Mouse (Mus musculus): ENCODE data around the gene Pole4. TPM values are rescaled to one million over a fixed set of nuclear protein-coding genes. Genes with fewer than 3 reads are reported as not detected.

Gene Pole4
- polyA plus RNA-seq, 1 experiment = 44.4 TPM

- Histone ChIP-seq H3K4me1 (ENCODE audit: control insufficient read depth, insufficient read depth, low read length) (no peaks in the 10 kb centered on the region), H3K4me3 (replicated peaks; ENCODE audit: control insufficient read depth, low read depth, low read length) (no peak overlapping the region), H3K27ac (ENCODE audit: control insufficient read depth, insufficient read depth, low read depth, low read length, poor library complexity) (no peak overlapping the region)
- WGBS = 78% methylated on average over 8 of the region's 8 CpGs
- TF ChIP-seq CTCF (IDR thresholded peaks at IDR 0.05; ENCODE audit: control insufficient read depth, insufficient read depth, low read length) (no peak), POLR2A (IDR thresholded peaks at IDR 0.05; ENCODE audit: borderline replicate concordance, control insufficient read depth, low read depth, low read length) (no peak)
Observed at GRCm38 (mm10) chr6:82595461-82596090, 109.6 kb downstream of the Pole4 start.

GRCm38 (mm10) chr6:82589387-82589786, 115.8 kb downstream of the Pole4 start:
- WGBS = 76% methylated on average over 7 of the region's 7 CpGs
- no peak for TF ChIP-seq POLR2A (IDR thresholded peaks at IDR 0.05; ENCODE audit: borderline replicate concordance, control insufficient read depth, low read depth, low read length)
- no peak for TF ChIP-seq CTCF (IDR thresholded peaks at IDR 0.05; ENCODE audit: control insufficient read depth, insufficient read depth, low read length)
- Histone ChIP-seq H3K27ac (ENCODE audit: control insufficient read depth, insufficient read depth, low read depth, low read length, poor library complexity) (no peak overlapping the region), H3K4me3 (replicated peaks; ENCODE audit: control insufficient read depth, low read depth, low read length) (no peak overlapping the region), H3K4me1 (ENCODE audit: control insufficient read depth, insufficient read depth, low read length) (no peaks in the 10 kb centered on the region; the same call in 1 of the 2 replicates)

GRCm38 (mm10) chr6:82585396-82585795, 119.8 kb downstream of the Pole4 start:
- H3K27ac ChIP-seq (ENCODE audit: control insufficient read depth, insufficient read depth, low read depth, low read length, poor library complexity) = no peak overlapping the region
- H3K4me3 ChIP-seq (replicated peaks; ENCODE audit: control insufficient read depth, low read depth, low read length) = no peak overlapping the region
- H3K4me1 ChIP-seq (ENCODE audit: control insufficient read depth, insufficient read depth, low read length) = no peaks in the 10 kb centered on the region; the same call in 1 of the 2 replicates
- no peak for TF ChIP-seq CTCF (IDR thresholded peaks at IDR 0.05; ENCODE audit: control insufficient read depth, insufficient read depth, low read length)
- no peak for TF ChIP-seq POLR2A (IDR thresholded peaks at IDR 0.05; ENCODE audit: borderline replicate concordance, control insufficient read depth, low read depth, low read length)
- WGBS = 71% methylated on average over 6 of the region's 6 CpGs

GRCm38 (mm10) chr6:82575445-82575844, 129.7 kb downstream of the Pole4 start:
- H3K4me1 ChIP-seq (ENCODE audit: control insufficient read depth, insufficient read depth, low read length) = no peaks in the 10 kb centered on the region
- H3K27ac ChIP-seq (ENCODE audit: control insufficient read depth, insufficient read depth, low read depth, low read length, poor library complexity) = no peak overlapping the region
- 61% methylated on average over 5 of the region's 5 CpGs for WGBS
- TF ChIP-seq POLR2A (IDR thresholded peaks at IDR 0.05; ENCODE audit: borderline replicate concordance, control insufficient read depth, low read depth, low read length) = no peak
- no peak for TF ChIP-seq CTCF (IDR thresholded peaks at IDR 0.05; ENCODE audit: control insufficient read depth, insufficient read depth, low read length)
- H3K4me3 ChIP-seq (replicated peaks; ENCODE audit: control insufficient read depth, low read depth, low read length) = no peak overlapping the region

Other genes with a start within 250 kb of the Pole4 start
- 6.8 and 33.9 TPM in 2 replicates for gene Hk2, start 69.1 kb upstream of the Pole4 start, polyA plus RNA-seq (2011; ENCODE audit: insufficient read depth, insufficient read length, low replicate concordance, missing spikeins)
- 0.65 and 3.2 TPM in 2 replicates for gene Sema4f, start 234.4 kb upstream of the Pole4 start, polyA plus RNA-seq (2011; ENCODE audit: insufficient read depth, insufficient read length, low replicate concordance, missing spikeins)
- gene M1ap, start 241.5 kb upstream of the Pole4 start, polyA plus RNA-seq (2011; ENCODE audit: insufficient read depth, insufficient read length, low replicate concordance, missing spikeins) = 3.6 and 10.3 TPM in 2 replicates